Mouse (Mus musculus) hindbrain, embryonic 16.5 days (tissue): Measurements from ENCODE around the gene Atpaf1. TPM values are rescaled to one million over a fixed set of nuclear protein-coding genes. Genes with fewer than 3 reads are reported as not detected.

Source experiments
- ATAC-seq: fragments of 200-750 bp; cut with Nextera tagmentation; 2 replicates; pipeline ENCODE4 v1.8.0; 2017; ENCODE audit warnings: moderate TSS enrichment, moderate library complexity
- H3K27ac ChIP-seq: fragments of 300-500 bp; sonication (generic); 2 replicates; pipeline ENCODE4 v1.5.1; 2014; ENCODE audit warnings: low read depth, mild to moderate bottlenecking, control low read depth, low read length, moderate library complexity
- H3K27me3 ChIP-seq: fragments of 300-500 bp; sonication (generic); replicated peaks from 2 replicates; pipeline ENCODE4 v1.6.1; 2014; ENCODE audit warnings: low read length; ENCODE audit not compliant: control insufficient read depth, insufficient read depth
- H3K36me3 ChIP-seq: fragments of 300-500 bp; sonication (generic); 2 replicates; pipeline ENCODE4 v1.6.1; 2014; ENCODE audit warnings: mild to moderate bottlenecking, low read length, moderate library complexity, mixed read lengths; ENCODE audit not compliant: control insufficient read depth, insufficient read depth
- H3K4me1 ChIP-seq: fragments of 300-500 bp; sonication (generic); 2 replicates; pipeline ENCODE4 v1.6.1; 2014; ENCODE audit warnings: low read depth, low read length; ENCODE audit not compliant: control insufficient read depth, insufficient read depth
- H3K4me2 ChIP-seq: fragments of 300-500 bp; sonication (generic); 2 replicates; pipeline ENCODE4 v1.6.1; 2014; ENCODE audit warnings: mild to moderate bottlenecking, low read length, control low read depth, moderate library complexity
- H3K4me3 ChIP-seq: fragments of 300-500 bp; sonication (generic); 2 replicates; pipeline ENCODE4 v1.5.1; 2014; ENCODE audit warnings: mild to moderate bottlenecking, low read length, control low read depth, moderate library complexity
- H3K9ac ChIP-seq: fragments of 300-500 bp; sonication (generic); 2 replicates; pipeline ENCODE4 v1.6.1; 2014; ENCODE audit warnings: low read depth, mild to moderate bottlenecking, control low read depth, low read length, moderate library complexity
- H3K9me3 ChIP-seq: fragments of 300-500 bp; sonication (generic); 2 replicates; pipeline ENCODE4 v1.6.1; 2014; ENCODE audit warnings: mild to moderate bottlenecking, low read length, moderate library complexity; ENCODE audit not compliant: control insufficient read depth
- WGBS: fragments of 180-500 bp; shearing (Covaris S2); extraction: QIAGEN DNeasy Blood & Tissue Kit; methylation state at CpG from one replicate; pipeline ENCODE4 v1.1.7; 2014; 5-methylcytosine and 5-hydroxymethylcytosine counted together
- polyA plus RNA-seq: library from polyadenylated mRNA; unstranded; fragments of >200 nt; fragmentation: Nextera tagmentation; extraction: Ambion mirVana; gene quantifications from 2 replicates; pipeline ENCODE4 v1.2.1, GENCODE M21; 2015

Gene Atpaf1
- polyA plus RNA-seq, 1 experiment from 2014 or later: 37.7 TPM

DNA sequence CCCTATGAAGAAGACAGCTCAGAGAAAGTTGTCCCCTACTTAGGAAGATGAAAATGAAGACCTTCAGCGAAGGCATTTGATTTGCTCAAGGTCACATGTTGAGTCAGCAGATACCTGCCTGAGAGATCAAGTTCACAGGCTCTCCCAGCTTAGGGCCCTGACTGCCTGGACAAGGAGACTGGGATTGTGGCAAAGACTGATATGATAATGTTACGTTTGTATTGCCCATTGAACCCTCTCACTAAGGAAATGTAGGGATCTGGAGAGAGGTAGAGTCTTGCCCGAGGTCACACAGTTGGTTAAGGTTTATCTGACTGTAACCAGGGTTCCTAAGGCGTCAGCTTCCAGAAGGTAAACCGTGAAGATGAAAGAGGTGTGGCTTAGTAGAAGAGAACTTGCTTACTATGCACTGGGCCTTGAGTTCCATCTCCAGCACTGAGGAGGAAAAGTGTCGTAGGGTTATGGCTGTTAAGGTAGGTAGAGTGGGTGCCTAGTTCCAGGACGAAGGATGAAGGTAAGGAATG is 961 bp downstream of the Atpaf1 start:
- peaks cover 10% of the 10 kb centered on the region for H3K4me1 ChIP-seq
- H3K27ac ChIP-seq: no peak overlapping the region
- peak overlapping the region; percentile 86 for H3K9ac ChIP-seq
- WGBS: 57% methylated on average over 7 of the region's 7 CpGs
- H3K9me3 ChIP-seq: no peaks in the 10 kb centered on the region
- no peak for ATAC-seq
- H3K36me3 ChIP-seq: peaks cover 7% of the 10 kb centered on the region; the same call in 1 of the 2 replicates
- H3K4me3 ChIP-seq: peak overlapping the region; percentile 69
- H3K4me2 ChIP-seq: peak overlapping the region; percentile 89
- no peaks in the 10 kb centered on the region for H3K27me3 ChIP-seq

GRCm38 (mm10) chr4:115790864-115791263 is 6.3 kb downstream of the Atpaf1 start:
- ATAC-seq: no peak
- WGBS: 87% methylated on average over 3 of the region's 3 CpGs

DNA sequence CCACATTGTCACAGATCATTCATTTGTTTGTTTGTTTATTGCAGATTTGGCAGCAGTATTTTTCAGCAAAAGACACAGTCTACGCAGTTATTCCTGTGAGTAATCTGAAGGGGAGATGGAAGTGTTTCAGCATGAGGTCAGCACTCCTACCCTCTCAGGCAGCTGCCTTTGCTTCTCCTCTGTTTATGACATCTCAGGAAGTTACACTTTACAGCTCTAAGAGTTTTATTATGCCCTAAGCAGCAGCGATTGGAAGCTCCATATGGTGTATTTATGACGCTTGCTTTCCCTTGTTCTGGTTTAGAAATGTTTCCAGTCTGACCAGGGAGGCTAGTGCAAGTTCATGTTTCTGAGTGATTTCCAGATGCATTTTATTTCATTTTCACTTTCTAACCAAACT is 10.7 kb downstream of the Atpaf1 start:
- ATAC-seq: no peak
- WGBS: 93% methylated on average over 3 of the region's 3 CpGs

More at GRCm38 (mm10) chr4:115790864-115791263, 6.3 kb downstream of the Atpaf1 start:
- H3K4me2 ChIP-seq: no peak overlapping the region
- H3K4me1 ChIP-seq: peaks cover under 1% of the 10 kb centered on the region
- no peak overlapping the region for H3K27ac ChIP-seq
- no peaks in the 10 kb centered on the region for H3K27me3 ChIP-seq
- H3K9me3 ChIP-seq: no peaks in the 10 kb centered on the region
- no peak overlapping the region for H3K9ac ChIP-seq
- H3K36me3 ChIP-seq: peaks cover 22% of the 10 kb centered on the region
- H3K4me3 ChIP-seq: no peak overlapping the region

GRCm38 (mm10) chr4:115799981-115800380 is 15.4 kb downstream of the Atpaf1 start:
- WGBS: 58% methylated on average over 3 of the region's 3 CpGs
- H3K9ac ChIP-seq: no peak overlapping the region
- no peak overlapping the region for H3K4me3 ChIP-seq
- no peaks in the 10 kb centered on the region for H3K4me1 ChIP-seq
- no peak overlapping the region for H3K27ac ChIP-seq
- no peaks in the 10 kb centered on the region for H3K27me3 ChIP-seq
- no peak for ATAC-seq
- H3K9me3 ChIP-seq: no peaks in the 10 kb centered on the region
- no peak overlapping the region for H3K4me2 ChIP-seq
- peaks cover 18% of the 10 kb centered on the region for H3K36me3 ChIP-seq

More for the DNA sequence above, 10.7 kb downstream of the Atpaf1 start:
- no peaks in the 10 kb centered on the region for H3K27me3 ChIP-seq
- H3K4me2 ChIP-seq: no peak overlapping the region
- H3K9ac ChIP-seq: no peak overlapping the region
- H3K4me1 ChIP-seq: no peaks in the 10 kb centered on the region
- no peak overlapping the region for H3K4me3 ChIP-seq
- no peak overlapping the region for H3K27ac ChIP-seq
- no peaks in the 10 kb centered on the region for H3K9me3 ChIP-seq
- peaks cover 26% of the 10 kb centered on the region for H3K36me3 ChIP-seq

- H3K9me3 ChIP-seq: no peaks in the 10 kb centered on the region
- H3K27me3 ChIP-seq: no peaks in the 10 kb centered on the region
- no peak overlapping the region for H3K27ac ChIP-seq
- H3K36me3 ChIP-seq: no peaks in the 10 kb centered on the region; the same call in 1 of the 2 replicates
- ATAC-seq: no peak
- no peaks in the 10 kb centered on the region for H3K4me1 ChIP-seq
- H3K4me2 ChIP-seq: no peak overlapping the region
- no peak overlapping the region for H3K4me3 ChIP-seq
- H3K9ac ChIP-seq: no peak overlapping the region
- WGBS: 92% methylated on average over 4 of the region's 4 CpGs
Measured at GRCm38 (mm10) chr4:115812326-115812725, 27.7 kb downstream of the Atpaf1 start.

GRCm38 (mm10) chr4:115815606-115816005 is 31.0 kb downstream of the Atpaf1 start:
- WGBS: 92% methylated on average over 5 of the region's 5 CpGs

GRCm38 (mm10) chr4:115820199-115820598 is 35.6 kb downstream of the Atpaf1 start:
- H3K9ac ChIP-seq: no peak overlapping the region
- no peak overlapping the region for H3K4me3 ChIP-seq
- H3K27ac ChIP-seq: no peak overlapping the region
- H3K4me1 ChIP-seq: no peaks in the 10 kb centered on the region
- 81% methylated on average over 3 of the region's 3 CpGs for WGBS
- no peaks in the 10 kb centered on the region for H3K36me3 ChIP-seq
- H3K9me3 ChIP-seq: no peaks in the 10 kb centered on the region
- no peaks in the 10 kb centered on the region for H3K27me3 ChIP-seq
- ATAC-seq: no peak
- no peak overlapping the region for H3K4me2 ChIP-seq

More at GRCm38 (mm10) chr4:115815606-115816005, 31.0 kb downstream of the Atpaf1 start:
- H3K36me3 ChIP-seq: no peaks in the 10 kb centered on the region; the same call in 1 of the 2 replicates
- H3K4me1 ChIP-seq: no peaks in the 10 kb centered on the region
- H3K4me3 ChIP-seq: no peak overlapping the region
- H3K9me3 ChIP-seq: no peaks in the 10 kb centered on the region
- ATAC-seq: no peak
- H3K27ac ChIP-seq: no peak overlapping the region
- no peak overlapping the region for H3K9ac ChIP-seq
- H3K27me3 ChIP-seq: no peaks in the 10 kb centered on the region
- no peak overlapping the region for H3K4me2 ChIP-seq

DNA sequence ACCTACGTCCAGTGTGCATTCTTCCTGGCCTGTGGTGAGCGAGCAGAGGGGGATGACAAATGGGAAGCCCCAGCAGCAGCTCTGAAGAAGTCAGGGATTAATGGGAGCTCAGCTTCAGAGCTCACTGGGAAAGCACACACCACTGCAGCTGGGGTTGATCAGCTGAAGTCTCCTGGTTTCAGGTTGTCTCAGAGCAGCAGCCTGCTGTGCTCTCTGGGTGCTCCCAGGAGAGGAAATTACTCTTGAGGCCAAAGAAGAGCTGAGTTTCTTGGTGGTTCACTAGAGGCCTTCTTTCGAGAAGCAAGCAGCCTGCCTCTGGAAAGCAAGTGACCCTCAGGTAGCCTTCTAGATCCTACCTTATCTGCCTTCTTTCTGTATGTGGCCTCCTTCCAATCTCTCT is 36.3 kb downstream of the Atpaf1 start:
- H3K4me3 ChIP-seq: no peak overlapping the region
- no peak for ATAC-seq
- 71% methylated on average over 3 of the region's 3 CpGs for WGBS

GRCm38 (mm10) chr4:115821431-115821830 is 36.8 kb downstream of the Atpaf1 start:
- ATAC-seq: no peak
- Histone ChIP-seq H3K27me3 (no peaks in the 10 kb centered on the region), H3K27ac (no peak overlapping the region), H3K36me3 (no peaks in the 10 kb centered on the region), H3K4me3 (no peak overlapping the region), H3K9ac (no peak overlapping the region), H3K9me3 (no peaks in the 10 kb centered on the region), H3K4me1 (no peaks in the 10 kb centered on the region), H3K4me2 (no peak overlapping the region)

More for the DNA sequence above, 36.3 kb downstream of the Atpaf1 start:
- no peak overlapping the region for H3K4me2 ChIP-seq
- H3K9me3 ChIP-seq: no peaks in the 10 kb centered on the region
- H3K4me1 ChIP-seq: no peaks in the 10 kb centered on the region
- no peak overlapping the region for H3K9ac ChIP-seq
- H3K27me3 ChIP-seq: no peaks in the 10 kb centered on the region
- H3K36me3 ChIP-seq: no peaks in the 10 kb centered on the region
- no peak overlapping the region for H3K27ac ChIP-seq
